Mouse (Mus musculus) monocyte, adult 59 days (primary cell): Measurements from ENCODE around the gene Gfra4. TPM values are rescaled to one million over a fixed set of nuclear protein-coding genes. Genes with fewer than 3 reads are reported as not detected.

ENCODE experiments used
- total RNA-seq, 2 experiments: library from RNA; stranded (reverse); gene quantifications; one replicate each; pipeline ENCODE4 v1.2.4; 2023

The Gfra4 gene
- not detected for total RNA-seq

DNA sequence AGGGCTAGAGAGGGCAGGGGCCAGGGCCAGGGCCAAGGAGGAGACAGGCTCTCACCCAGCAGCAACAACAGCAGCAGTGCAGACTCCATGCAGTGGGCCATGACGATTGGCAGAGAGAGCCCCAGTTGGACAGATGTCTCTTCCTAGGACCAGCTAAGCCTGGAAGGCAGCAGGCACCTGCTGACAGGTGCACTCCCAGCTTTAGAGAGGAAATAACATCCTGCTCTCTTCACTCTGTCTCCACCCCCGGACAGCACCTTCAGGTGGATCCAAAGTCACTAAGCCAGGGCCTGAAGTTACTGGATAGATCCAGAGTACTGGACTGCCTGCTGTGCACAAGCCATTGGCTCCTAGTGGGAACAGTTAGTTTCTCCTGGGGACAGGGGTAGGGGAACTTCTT is at the start of gene Gfra4:
Gene Gfra4 (minus strand): TSS at position 101 of the 400 bp plus-strand sequence.

DNA sequence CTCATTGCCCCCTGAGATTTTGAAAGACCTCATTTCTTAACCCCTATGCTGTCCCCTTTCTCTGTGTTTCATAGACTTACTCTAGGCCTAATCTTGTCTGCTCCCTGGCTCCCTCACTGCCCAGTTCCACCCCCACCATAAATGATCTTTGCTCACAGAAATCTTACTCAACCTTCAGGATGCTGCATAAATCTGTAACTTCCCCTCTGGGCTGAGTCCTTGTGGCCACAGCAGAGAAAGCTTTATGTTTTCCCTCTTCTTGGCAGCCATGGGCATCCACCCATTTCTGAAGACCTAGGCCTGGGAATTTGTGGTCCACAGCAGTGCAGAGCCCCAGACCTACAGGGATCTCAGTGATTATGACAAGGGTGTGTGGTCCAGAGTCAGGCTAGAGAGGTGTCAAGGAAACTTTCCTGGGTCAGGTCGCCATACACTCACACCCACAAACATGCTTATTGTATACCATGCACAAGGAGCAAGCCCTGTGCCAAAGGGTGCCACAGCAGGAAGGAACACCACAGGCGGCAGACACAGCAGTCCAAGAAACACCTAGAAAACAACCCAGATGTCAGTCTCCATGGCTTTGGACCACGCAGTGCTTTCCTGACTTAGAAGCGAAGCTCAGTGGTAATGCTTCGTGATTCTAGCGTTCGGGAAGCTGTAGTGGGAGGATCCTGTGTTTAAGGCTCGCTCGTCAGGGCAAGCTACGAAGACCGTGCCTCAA is 43.9 kb upstream of the Gfra4 start, which contains the start of gene Siglec1:
Gene Siglec1 (minus strand): TSS at position 99 of the 724 bp plus-strand sequence.

DNA sequence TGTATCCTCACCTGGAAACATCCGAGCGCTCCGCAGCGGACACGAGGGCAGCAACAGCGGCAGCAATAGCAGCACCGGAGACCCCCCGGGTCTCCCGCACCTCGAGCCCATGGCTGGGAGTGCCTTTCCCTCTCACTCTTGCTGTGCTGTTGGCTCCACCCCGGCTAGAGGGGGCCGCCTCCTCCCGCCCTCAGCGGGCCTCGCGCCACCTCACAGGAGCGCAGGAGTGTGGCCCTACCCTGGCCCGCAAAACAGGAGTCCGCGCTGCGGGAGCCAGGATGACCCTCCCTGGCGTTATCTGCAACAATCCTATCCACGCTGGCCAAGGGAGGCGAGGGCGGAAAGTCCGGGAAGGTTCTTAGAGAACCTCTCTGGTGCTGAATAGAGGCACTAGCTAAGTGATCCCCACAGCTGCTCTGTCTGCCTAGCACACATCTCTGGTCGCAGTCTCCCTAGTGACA is 20.5 kb upstream of the Gfra4 start, which contains the start of gene Adam33:
Gene Adam33 (minus strand): TSS at position 411 of the 461 bp plus-strand sequence.

Other genes starting within 250 kb of the Gfra4 start
- 10 to 100 TPM in 1 of 2 experiments, 1 to 10 TPM in 1; 9.6 to 13.7 TPM for gene 4930402H24Rik, start 136.7 kb downstream of the Gfra4 start, total RNA-seq
- 10 to 100 TPM; 17.6 to 20.6 TPM for gene Atrn, start 136.6 kb downstream of the Gfra4 start, total RNA-seq
- 1 to 10 TPM; 1.2 to 1.8 TPM for gene Adam33, start 20.7 kb upstream of the Gfra4 start, total RNA-seq
- 10 to 100 TPM; 19.4 to 25.5 TPM for gene Siglec1, start 43.7 kb upstream of the Gfra4 start, total RNA-seq
- not detected for gene Hspa12b, start 84.2 kb upstream of the Gfra4 start, total RNA-seq
- gene Gm11037, start 90.4 kb upstream of the Gfra4 start, total RNA-seq, result not detected
- gene 1700037H04Rik, start 117.0 kb upstream of the Gfra4 start, total RNA-seq, result 10 to 100 TPM; 17.3 to 20.7 TPM
- gene Cenpb, start 137.0 kb upstream of the Gfra4 start, total RNA-seq, result 10 to 100 TPM; 37.3 to 38.9 TPM
- gene Cdc25b, start 143.9 kb upstream of the Gfra4 start, total RNA-seq, result 1 to 10 TPM; 3.6 to 3.9 TPM
- 1 to 10 TPM; 1.7 to 2.6 TPM for gene Spef1, start 144.2 kb upstream of the Gfra4 start, total RNA-seq
- gene Ap5s1, start 164.0 kb upstream of the Gfra4 start, total RNA-seq, result 10 to 100 TPM; 14.5 to 14.8 TPM
- 10 to 100 TPM; 24.0 to 29.8 TPM for gene Mavs, start 191.0 kb upstream of the Gfra4 start, total RNA-seq
- gene Pank2, start 219.4 kb upstream of the Gfra4 start, total RNA-seq, result 10 to 100 TPM; 51.2 to 53.6 TPM